Mouse (Mus musculus) kidney, embryonic 16.5 days (tissue): Measurements from ENCODE around the gene Pde8b. TPM values are rescaled to one million over a fixed set of nuclear protein-coding genes. Genes with fewer than 3 reads are reported as not detected.

Experiments
- polyA plus RNA-seq: library from polyadenylated mRNA; unstranded; fragments of >200 nt; fragmentation: Nextera tagmentation; extraction: Ambion mirVana; gene quantifications from 2 replicates; pipeline ENCODE4 v1.2.1, GENCODE M21; 2015

Pde8b gene
- polyA plus RNA-seq, 1 experiment from 2014 or later = 12.4 TPM

Other genes with a start within 250 kb of the Pde8b start
- gene Zbed3, start 73.3 kb upstream of the Pde8b start, polyA plus RNA-seq = 77.8 and 85.6 TPM in 2 replicates
- gene Aggf1, start 125.0 kb upstream of the Pde8b start, polyA plus RNA-seq = 34.0 and 35.8 TPM in 2 replicates
- gene Crhbp, start 194.6 kb upstream of the Pde8b start, polyA plus RNA-seq = 0.09 and 0.17 TPM in 2 replicates
- not detected in 2 replicates for gene S100z, start 228.4 kb upstream of the Pde8b start, polyA plus RNA-seq